Mouse (Mus musculus): ENCODE measurements at regions not wholly inside any gene's neighbourhood (a gene's known extent, or its start where the extent isn't known, plus 50 kb on each side); places are given as distances from the start of the nearest gene placed in this dataset.

DNA sequence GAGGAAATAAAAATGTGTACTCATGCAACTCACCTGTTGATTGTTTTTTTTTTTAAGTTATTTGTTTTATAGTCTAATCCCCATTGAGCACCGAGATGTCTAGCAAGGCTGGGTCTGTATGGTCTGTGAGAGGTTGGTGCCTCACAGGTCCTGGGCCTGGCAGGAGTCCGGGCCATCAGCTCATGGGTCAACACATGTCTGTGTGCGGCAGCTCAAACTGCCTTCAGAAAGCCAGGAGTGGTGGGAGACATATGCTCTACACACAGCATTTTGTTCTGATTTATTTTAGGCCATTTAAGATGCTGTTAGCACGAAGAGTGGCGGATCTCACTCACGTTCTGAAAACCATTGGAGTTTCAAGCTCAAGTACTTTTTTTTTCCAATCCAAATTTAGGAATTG is 74.6 kb upstream of the Wnt7b start:
- Histone ChIP-seq H3K27me3 (ENCODE audit: control insufficient read depth, insufficient read depth, low read length) (peaks cover 37% of the 10 kb centered on the region), H3K36me3 (ENCODE audit: control insufficient read depth, insufficient read depth, low read length) (no peaks in the 10 kb centered on the region), H3K4me2 (no peak overlapping the region), H3K4me3 (ENCODE audit: low read depth, low read length) (no peak overlapping the region), H3K4me1 (ENCODE audit: control insufficient read depth, insufficient read depth, low read length) (peaks cover 6% of the 10 kb centered on the region), H3K9me3 (replicated peaks; ENCODE audit: control insufficient read depth, low read length) (no peaks in the 10 kb centered on the region), H3K9ac (ENCODE audit: low read depth, low read length) (no peak overlapping the region), H3K27ac (ENCODE audit: low read depth, low read length) (no peak overlapping the region)
- ATAC-seq (replicated peaks; ENCODE audit: insufficient number of reproducible peaks, low FRiP score, low TSS enrichment) = no peak
- 77% methylated on average over 6 of the region's 6 CpGs for WGBS (ENCODE audit: insufficient replicate concordance)

DNA sequence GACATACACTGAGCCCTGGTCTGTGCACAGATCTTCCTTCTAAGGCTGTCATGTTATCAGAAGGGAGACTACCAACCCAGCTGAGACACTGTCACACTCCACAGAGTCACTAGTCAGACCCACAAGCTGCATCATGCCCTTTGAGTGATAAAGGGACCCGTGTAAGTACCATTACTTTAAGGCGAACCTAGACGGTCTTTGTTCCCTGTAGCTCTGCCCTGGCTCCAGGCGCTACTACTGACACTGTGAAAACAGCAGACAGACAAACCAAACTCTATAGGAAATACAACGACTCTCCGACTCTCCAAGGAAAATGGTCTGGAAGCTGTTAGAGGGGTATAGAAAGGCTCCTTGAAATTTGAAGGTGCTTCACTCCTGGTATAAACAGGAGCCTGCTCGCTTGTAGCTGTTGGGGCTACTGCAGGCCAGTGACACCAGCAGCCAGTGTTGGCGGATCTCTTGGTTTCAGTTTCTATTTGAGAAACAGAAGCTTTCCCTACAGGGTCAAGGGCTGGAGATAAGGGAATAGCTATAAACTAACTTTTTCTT is 75.2 kb upstream of the Wnt7b start:
- H3K27ac ChIP-seq (ENCODE audit: low read depth, low read length) = no peak overlapping the region
- H3K9ac ChIP-seq (ENCODE audit: low read depth, low read length) = no peak overlapping the region
- no peak overlapping the region for H3K4me3 ChIP-seq (ENCODE audit: low read depth, low read length)
- H3K27me3 ChIP-seq (ENCODE audit: control insufficient read depth, insufficient read depth, low read length) = peaks cover 43% of the 10 kb centered on the region
- H3K9me3 ChIP-seq (replicated peaks; ENCODE audit: control insufficient read depth, low read length) = no peaks in the 10 kb centered on the region
- peaks cover 6% of the 10 kb centered on the region for H3K4me1 ChIP-seq (ENCODE audit: control insufficient read depth, insufficient read depth, low read length)
- H3K36me3 ChIP-seq (ENCODE audit: control insufficient read depth, insufficient read depth, low read length) = no peaks in the 10 kb centered on the region
- ATAC-seq (replicated peaks; ENCODE audit: insufficient number of reproducible peaks, low FRiP score, low TSS enrichment) = no peak
- H3K4me2 ChIP-seq = no peak overlapping the region
- WGBS (ENCODE audit: insufficient replicate concordance) = 54% methylated on average over 8 of the region's 8 CpGs

DNA sequence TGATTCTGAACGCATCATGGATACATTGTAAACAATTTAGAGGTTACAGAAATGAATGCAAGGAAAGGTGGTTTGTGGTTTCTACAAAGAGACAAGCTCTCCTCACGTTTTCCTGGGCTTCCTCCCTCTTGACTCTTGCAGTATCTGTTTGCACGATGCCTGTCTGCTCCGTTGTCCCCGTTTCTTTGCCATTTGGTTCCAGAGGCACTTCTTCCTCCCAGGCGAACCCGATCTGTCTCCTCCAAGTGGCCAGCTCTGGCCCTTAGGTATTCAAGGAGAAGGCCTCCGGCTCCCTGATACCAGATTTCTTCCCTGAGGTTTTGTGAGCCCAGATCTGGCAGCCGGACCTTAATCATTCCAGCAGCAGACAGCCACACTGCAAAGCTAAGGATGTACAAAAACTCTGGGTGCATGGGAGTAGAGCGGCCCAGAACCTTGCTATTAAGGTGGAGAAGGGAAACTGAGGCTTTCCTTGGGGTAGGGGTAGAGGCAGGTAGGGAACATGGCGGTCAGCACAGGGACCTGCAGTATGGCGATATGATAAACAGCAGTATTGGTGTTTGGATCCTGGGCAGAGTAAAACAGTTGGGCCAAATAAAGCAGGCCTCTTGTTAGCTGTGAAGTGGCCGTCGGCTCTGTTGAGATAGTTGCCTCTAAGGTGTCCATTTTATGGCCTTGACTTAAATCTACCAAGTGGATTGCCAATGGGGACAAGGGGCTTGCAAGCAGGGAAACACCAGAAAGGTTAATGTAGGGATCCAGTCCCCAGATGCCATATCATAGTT is 76.0 kb upstream of the Wnt7b start:
- Histone ChIP-seq H3K27me3 (ENCODE audit: control insufficient read depth, insufficient read depth, low read length) (peaks cover 45% of the 10 kb centered on the region), H3K4me2 (no peak overlapping the region), H3K27ac (ENCODE audit: low read depth, low read length) (no peak overlapping the region), H3K36me3 (ENCODE audit: control insufficient read depth, insufficient read depth, low read length) (no peaks in the 10 kb centered on the region), H3K9me3 (replicated peaks; ENCODE audit: control insufficient read depth, low read length) (no peaks in the 10 kb centered on the region), H3K4me1 (ENCODE audit: control insufficient read depth, insufficient read depth, low read length) (peaks cover 6% of the 10 kb centered on the region), H3K9ac (ENCODE audit: low read depth, low read length) (no peak overlapping the region), H3K4me3 (ENCODE audit: low read depth, low read length) (no peak overlapping the region)
- 69% methylated on average over 14 of the region's 14 CpGs for WGBS (ENCODE audit: insufficient replicate concordance)
- no peak for ATAC-seq (replicated peaks; ENCODE audit: insufficient number of reproducible peaks, low FRiP score, low TSS enrichment)

DNA sequence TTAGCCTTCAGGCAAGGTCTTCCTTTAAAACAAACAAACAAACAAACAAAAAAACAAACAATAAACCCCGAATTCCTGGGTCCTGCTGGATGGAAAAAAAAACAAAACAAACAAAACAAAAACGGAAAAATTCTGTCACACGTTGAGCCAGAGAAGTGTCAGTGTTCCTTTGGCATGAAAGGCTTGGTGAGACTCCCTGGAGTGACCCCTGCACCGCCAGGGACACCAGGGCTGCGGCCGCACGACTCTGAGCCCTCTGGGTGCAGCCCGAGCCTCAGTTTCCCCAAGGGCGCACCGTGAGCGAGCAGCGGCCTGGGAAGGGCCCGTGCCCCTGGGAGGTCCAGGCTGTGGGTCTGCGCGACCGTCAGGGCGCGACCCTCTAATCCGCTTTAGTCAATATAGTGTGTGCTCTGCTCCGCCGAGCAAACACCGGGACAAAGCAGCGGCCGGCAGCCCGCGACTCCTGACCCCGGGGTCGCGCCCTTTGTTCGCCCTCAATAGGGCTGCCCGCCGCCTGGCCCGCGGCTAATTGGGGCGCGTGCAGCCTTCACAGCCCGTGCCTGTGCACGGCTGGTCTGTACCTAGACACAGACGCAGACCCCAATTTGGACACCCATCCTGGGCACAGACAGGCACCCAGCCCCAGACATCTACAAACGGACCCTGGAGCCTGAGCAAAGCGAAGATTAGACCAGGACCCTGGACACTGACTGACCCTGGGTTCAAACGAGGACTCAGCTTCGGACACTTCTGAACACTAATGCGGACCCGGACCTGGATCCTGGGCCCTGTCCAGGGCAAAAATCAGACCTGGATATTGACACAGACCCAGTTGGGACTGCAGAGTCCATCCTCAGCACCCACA is 74.0 kb upstream of the Ppara start:
- Histone ChIP-seq H3K36me3 (ENCODE audit: control insufficient read depth, insufficient read depth, low read length) (no peaks in the 10 kb centered on the region), H3K9me3 (replicated peaks; ENCODE audit: control insufficient read depth, low read length) (no peaks in the 10 kb centered on the region), H3K27ac (ENCODE audit: low read depth, low read length) (no peak overlapping the region), H3K27me3 (ENCODE audit: control insufficient read depth, insufficient read depth, low read length) (peaks cover 53% of the 10 kb centered on the region), H3K4me2 (peak overlapping the region; percentile 42), H3K9ac (ENCODE audit: low read depth, low read length) (peak overlapping the region; percentile 46), H3K4me1 (ENCODE audit: control insufficient read depth, insufficient read depth, low read length) (peaks cover 2% of the 10 kb centered on the region; the same call in 1 of the 2 replicates), H3K4me3 (ENCODE audit: low read depth, low read length) (peak overlapping the region; percentile 16; the same call in 1 of the 2 replicates)
- WGBS (ENCODE audit: insufficient replicate concordance) = 15% methylated on average over 45 of the region's 45 CpGs
- ATAC-seq (replicated peaks; ENCODE audit: insufficient number of reproducible peaks, low FRiP score, low TSS enrichment) = no peak

DNA sequence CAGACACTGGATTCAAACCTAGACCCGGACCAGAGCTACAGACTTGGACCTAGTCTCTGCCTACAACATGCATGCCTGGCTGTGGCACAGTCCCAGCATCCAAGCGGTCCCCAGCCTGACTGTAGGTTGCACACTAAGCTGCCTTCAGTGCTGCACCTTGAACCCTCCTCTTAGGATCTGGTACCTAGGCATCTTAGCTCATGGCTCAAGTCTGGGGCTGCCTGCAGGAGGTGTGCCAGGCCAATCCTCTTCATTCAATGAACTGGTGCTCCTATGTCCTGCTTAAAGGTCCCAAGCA is 73.4 kb upstream of the Ppara start:
- peaks cover 52% of the 10 kb centered on the region for H3K27me3 ChIP-seq (ENCODE audit: control insufficient read depth, insufficient read depth, low read length)
- ATAC-seq (replicated peaks; ENCODE audit: insufficient number of reproducible peaks, low FRiP score, low TSS enrichment) = no peak
- 84% methylated on average over 2 of the region's 2 CpGs for WGBS (ENCODE audit: insufficient replicate concordance)

DNA sequence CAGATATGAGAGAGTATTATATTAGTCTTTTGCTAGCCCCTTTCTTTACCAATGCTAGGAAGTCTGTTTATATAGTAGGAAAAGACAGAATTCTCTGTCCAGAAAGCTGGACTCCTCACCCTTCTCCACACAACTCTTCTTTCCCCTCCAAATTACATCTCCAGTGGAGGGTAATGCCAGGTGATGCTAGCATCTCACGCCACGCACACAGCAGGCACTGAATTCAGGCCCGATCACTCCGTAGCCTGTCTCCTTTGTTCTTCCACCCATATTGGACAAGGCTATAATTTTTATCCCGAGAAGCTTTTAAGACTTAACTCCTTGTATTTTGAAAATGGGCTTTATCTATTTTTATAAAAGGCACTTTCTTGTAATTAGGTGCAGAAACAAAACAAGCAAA is 73.0 kb upstream of the Ppara start:
- WGBS (ENCODE audit: insufficient replicate concordance) = 84% methylated on average over 5 of the region's 5 CpGs
- H3K27me3 ChIP-seq (ENCODE audit: control insufficient read depth, insufficient read depth, low read length) = peaks cover 55% of the 10 kb centered on the region

More for the DNA sequence above, 73.4 kb upstream of the Ppara start:
- Histone ChIP-seq H3K36me3 (ENCODE audit: control insufficient read depth, insufficient read depth, low read length) (no peaks in the 10 kb centered on the region), H3K4me1 (ENCODE audit: control insufficient read depth, insufficient read depth, low read length) (peaks cover 2% of the 10 kb centered on the region; the same call in 1 of the 2 replicates), H3K27ac (ENCODE audit: low read depth, low read length) (no peak overlapping the region), H3K9me3 (replicated peaks; ENCODE audit: control insufficient read depth, low read length) (no peaks in the 10 kb centered on the region), H3K4me3 (ENCODE audit: low read depth, low read length) (no peak overlapping the region), H3K4me2 (no peak overlapping the region), H3K9ac (ENCODE audit: low read depth, low read length) (no peak overlapping the region)

DNA sequence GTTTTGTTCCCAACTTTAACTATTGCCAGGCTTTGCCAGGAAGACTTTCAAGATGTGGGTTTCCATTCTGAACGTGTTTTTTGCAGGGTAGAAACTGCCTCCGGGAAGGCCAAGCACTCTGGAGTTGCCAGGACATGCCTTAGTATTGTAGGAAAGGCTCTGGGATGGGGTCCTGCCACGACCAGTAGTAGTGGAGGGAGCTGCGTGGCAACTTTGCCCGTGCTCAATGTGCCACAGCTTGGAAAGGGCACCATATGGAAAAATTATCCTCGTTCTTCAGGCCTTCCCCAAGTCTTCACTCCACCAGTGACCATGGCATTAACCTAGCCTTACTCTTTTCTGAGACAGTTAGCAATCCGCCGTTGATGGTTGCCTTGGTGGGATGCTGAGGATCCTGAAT is 72.5 kb upstream of the Ppara start:
- no peak overlapping the region for H3K27ac ChIP-seq (ENCODE audit: low read depth, low read length)
- no peak overlapping the region for H3K4me3 ChIP-seq (ENCODE audit: low read depth, low read length)
- H3K9ac ChIP-seq (ENCODE audit: low read depth, low read length) = no peak overlapping the region
- no peaks in the 10 kb centered on the region for H3K36me3 ChIP-seq (ENCODE audit: control insufficient read depth, insufficient read depth, low read length)
- H3K4me1 ChIP-seq (ENCODE audit: control insufficient read depth, insufficient read depth, low read length) = peaks cover 2% of the 10 kb centered on the region; the same call in 1 of the 2 replicates
- H3K9me3 ChIP-seq (replicated peaks; ENCODE audit: control insufficient read depth, low read length) = no peaks in the 10 kb centered on the region
- WGBS (ENCODE audit: insufficient replicate concordance) = 78% methylated on average over 8 of the region's 8 CpGs
- H3K27me3 ChIP-seq (ENCODE audit: control insufficient read depth, insufficient read depth, low read length) = peaks cover 56% of the 10 kb centered on the region
- no peak overlapping the region for H3K4me2 ChIP-seq
- no peak for ATAC-seq (replicated peaks; ENCODE audit: insufficient number of reproducible peaks, low FRiP score, low TSS enrichment)

More for the DNA sequence above, 73.0 kb upstream of the Ppara start:
- H3K4me2 ChIP-seq = no peak overlapping the region
- H3K9ac ChIP-seq (ENCODE audit: low read depth, low read length) = no peak overlapping the region
- no peak for ATAC-seq (replicated peaks; ENCODE audit: insufficient number of reproducible peaks, low FRiP score, low TSS enrichment)
- no peaks in the 10 kb centered on the region for H3K36me3 ChIP-seq (ENCODE audit: control insufficient read depth, insufficient read depth, low read length)
- no peaks in the 10 kb centered on the region for H3K9me3 ChIP-seq (replicated peaks; ENCODE audit: control insufficient read depth, low read length)
- H3K27ac ChIP-seq (ENCODE audit: low read depth, low read length) = no peak overlapping the region
- peaks cover 2% of the 10 kb centered on the region; the same call in 1 of the 2 replicates for H3K4me1 ChIP-seq (ENCODE audit: control insufficient read depth, insufficient read depth, low read length)
- H3K4me3 ChIP-seq (ENCODE audit: low read depth, low read length) = no peak overlapping the region

DNA sequence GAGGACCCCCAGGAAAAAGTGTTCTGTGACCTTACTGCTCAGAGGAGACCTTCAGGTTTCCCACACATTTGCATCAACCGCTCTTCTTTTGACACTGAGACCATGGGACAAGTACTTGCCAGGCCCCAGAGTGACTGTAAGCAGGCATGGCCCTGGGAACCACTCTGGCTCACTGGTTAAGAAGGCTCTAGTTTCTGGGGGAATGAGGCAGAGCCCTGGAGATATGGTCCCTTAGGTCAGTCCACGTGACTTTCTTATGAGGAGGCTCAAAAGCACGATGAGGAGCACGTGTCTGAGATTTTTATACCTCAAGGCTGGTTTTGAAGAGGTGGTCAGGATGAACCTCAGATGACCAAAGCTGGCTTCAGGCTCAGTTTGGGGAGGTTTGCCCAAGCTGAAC is 72.1 kb upstream of the Ppara start:
- H3K27me3 ChIP-seq (ENCODE audit: control insufficient read depth, insufficient read depth, low read length) = peaks cover 60% of the 10 kb centered on the region

More for the DNA sequence above, 72.1 kb upstream of the Ppara start:
- Histone ChIP-seq H3K4me3 (ENCODE audit: low read depth, low read length) (no peak overlapping the region), H3K36me3 (ENCODE audit: control insufficient read depth, insufficient read depth, low read length) (no peaks in the 10 kb centered on the region), H3K9ac (ENCODE audit: low read depth, low read length) (no peak overlapping the region), H3K4me2 (no peak overlapping the region), H3K9me3 (replicated peaks; ENCODE audit: control insufficient read depth, low read length) (no peaks in the 10 kb centered on the region), H3K4me1 (ENCODE audit: control insufficient read depth, insufficient read depth, low read length) (peaks cover 2% of the 10 kb centered on the region; the same call in 1 of the 2 replicates), H3K27ac (ENCODE audit: low read depth, low read length) (no peak overlapping the region)
- no peak for ATAC-seq (replicated peaks; ENCODE audit: insufficient number of reproducible peaks, low FRiP score, low TSS enrichment)
- 79% methylated on average over 4 of the region's 4 CpGs for WGBS (ENCODE audit: insufficient replicate concordance)

Data from heart, embryonic 11.5 days (tissue).